Mouse (Mus musculus) ovary, adult 18-20 months (tissue): Measurements from ENCODE around the gene Fbxw17.
"Not testable (repeated sequence)": the region's sequence is repeated elsewhere in the genome, so short reads cannot be mapped to it uniquely, and the experiment has no call there.

Experiments
- DNase-seq: peaks from one replicate; pipeline ENCODE4 v3.0.0; 2022; ENCODE audit warnings: low spot score, mixed read lengths

Gene Fbxw17

DNA sequence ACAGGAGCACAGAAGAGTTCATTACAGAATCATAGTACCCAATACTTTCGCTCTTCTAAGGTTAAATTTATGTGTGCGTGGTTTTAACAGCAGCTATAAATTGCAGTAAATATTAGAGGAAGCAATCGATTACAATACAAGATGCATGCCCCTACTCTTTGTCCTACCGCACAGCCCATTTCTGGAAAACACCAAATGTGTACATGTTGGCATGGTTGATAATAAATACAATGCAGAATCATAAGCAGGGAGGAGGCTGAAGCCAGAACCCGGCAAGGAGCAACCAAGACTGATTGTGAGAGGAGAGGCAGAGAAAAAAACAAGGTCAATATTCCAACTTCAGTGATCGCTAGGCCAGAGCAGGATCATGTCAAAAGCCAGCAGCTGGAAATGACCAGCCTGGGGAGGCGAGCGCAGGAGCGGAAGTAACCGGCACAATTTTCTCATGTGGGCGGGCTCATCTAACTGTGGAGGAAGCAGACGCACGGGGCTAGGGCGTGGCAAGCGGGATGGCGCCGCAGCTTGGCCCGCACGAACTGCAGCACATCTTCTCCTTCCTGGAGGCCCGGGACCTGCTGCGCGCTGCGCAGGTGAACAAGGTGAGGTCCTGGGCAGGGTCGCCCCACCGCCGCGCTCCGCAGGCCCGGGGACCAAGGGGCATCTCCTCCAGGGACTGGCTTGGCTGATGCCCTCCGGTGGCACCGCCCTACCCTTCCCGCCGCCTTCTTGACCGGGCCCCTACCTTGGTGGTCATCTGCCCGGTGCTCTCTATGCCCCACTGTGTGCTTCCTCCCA is at the start of gene Fbxw17:
Fbxw17 (plus strand) TSS at position 476 of the 795 bp plus-strand sequence.
- peak; percentile 63 for DNase-seq

- not testable (repeated sequence) for DNase-seq
Observed at GRCm38 (mm10) chr13:50372934-50373705, 44.5 kb upstream of the Fbxw17 start.

GRCm38 (mm10) chr13:50389146-50389545 is 28.5 kb upstream of the Fbxw17 start:
- not testable (repeated sequence) for DNase-seq

DNA sequence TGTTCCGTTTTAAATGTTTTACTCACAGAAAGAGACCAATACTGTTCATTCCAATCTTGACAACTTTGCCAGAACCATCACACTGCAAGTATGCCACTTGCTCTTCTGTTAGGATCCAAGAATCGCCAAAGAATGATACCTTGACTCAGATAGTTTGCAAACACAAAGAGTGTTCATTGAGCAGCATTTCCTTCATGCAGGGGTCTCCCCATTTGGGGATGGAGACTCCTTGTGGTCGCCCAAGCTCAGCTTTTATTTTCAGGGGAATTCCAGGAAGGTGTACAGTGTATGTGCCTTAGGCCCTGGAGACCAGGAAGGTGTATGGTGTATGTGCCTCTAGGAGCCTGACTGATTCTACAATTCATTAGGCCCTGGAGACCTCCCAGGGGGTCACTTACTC is 757 bp downstream of the Fbxw17 start:
- DNase-seq = no peak

DNA sequence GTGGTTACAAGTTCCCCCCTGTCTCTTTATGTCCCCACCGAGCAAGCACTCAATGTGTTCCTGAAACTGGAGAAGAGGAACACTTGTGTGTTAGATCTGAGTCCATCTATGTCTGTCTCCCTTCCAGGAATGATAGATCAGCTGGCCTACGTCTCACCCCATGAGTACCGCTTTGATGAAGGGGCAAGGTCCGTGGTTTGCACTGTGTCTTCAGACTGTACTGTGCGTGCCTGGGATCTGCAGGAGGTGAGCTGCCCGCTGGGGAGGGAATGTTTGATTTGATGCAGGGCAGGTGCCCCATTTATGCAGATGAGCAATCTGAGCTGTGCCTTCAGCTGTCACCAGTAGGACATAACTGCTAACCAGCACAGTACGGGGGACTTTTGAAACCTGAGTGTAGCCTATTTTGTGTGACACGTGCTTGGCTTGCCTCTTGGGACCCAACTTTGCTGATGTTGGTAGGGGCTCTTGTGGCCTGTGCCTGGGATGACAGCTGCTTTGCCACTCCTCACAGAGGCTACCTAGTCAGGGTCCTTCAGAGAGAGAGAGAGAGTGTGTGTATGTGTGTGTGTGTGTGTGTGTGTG is 6.1 kb downstream of the Fbxw17 start:
- no peak for DNase-seq

- DNase-seq = no peak
Observed at GRCm38 (mm10) chr13:50424517-50424916, 6.9 kb downstream of the Fbxw17 start.

- no peak for DNase-seq
Observed at GRCm38 (mm10) chr13:50426686-50427085, 9.0 kb downstream of the Fbxw17 start.

GRCm38 (mm10) chr13:50443812-50444211 is 26.1 kb downstream of the Fbxw17 start, which contains the start of gene Gm47429:
Gm47429 (minus strand) TSS chr13:50443912.
- no peak for DNase-seq

DNA sequence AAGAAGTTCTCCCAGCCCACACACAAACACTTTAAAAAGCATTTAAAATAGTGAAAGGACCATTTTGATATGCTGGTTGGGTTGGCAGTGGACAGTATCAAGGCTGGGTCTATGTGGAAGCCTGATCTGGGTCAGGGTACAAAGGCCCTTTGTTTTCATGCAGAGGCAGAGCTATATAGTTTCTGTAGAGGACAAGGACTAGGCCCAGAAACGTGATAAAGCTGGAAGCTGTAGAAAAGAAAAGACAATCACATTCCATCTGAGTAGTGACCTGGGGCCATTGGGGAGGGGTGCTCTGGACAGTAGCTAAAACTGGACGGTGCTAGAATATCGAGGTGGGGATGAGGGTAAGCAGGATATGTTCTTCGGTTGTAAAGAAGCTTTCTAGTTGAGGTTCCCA is 27.6 kb downstream of the Fbxw17 start:
- DNase-seq = no peak

- peak; percentile 19 for DNase-seq
Observed at GRCm38 (mm10) chr13:50452266-50452665, 34.6 kb downstream of the Fbxw17 start.

GRCm38 (mm10) chr13:50453426-50453825 is 35.8 kb downstream of the Fbxw17 start:
- no peak for DNase-seq

- not testable (repeated sequence) for DNase-seq
Observed at GRCm38 (mm10) chr13:50460433-50460832, 42.8 kb downstream of the Fbxw17 start.

DNA sequence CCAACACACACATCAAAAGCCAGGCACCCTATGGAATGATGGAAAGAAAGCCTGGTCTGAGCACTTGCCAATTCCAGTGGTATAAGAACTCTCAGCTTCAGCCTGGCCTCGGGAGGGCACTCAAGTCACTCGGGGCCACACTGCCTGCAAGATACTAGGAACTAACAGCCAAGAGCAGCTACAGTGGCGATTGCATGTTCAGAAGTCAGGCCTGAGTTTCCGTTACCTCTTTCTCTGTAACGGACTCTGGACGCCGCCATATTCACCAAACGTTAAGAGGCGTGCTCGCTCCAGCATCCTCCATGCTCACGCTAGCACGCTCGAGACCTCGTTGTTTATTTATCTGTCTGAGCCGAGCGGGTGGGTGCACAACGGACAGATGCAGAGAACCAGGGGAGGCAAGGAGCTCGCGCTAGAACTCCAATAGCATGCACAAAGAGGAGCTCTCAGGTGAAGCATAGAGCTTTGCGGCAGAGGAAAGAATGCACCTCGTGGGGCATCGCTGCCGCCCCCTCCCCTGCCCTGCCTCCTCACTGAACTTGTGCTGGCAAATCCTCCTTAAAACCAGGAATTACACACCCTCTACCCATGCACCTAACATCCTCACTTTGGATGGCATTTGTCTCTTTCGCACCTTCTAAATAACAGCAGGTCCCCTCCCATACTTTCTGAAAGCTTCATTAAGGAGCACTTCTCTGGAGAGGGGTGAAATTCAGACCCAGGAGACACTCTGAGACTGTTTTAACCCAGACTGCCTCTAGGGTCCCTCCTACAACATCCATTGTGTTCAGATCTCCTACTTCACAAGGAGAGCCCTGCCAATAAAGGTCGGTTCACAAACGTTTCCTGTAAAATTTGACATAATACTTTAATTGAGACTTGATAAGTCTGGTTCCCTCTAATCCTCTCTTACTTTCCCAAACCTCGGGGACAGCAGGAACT is 47.2 kb downstream of the Fbxw17 start:
- DNase-seq = no peak

GRCm38 (mm10) chr13:50467007-50467406 is 49.3 kb downstream of the Fbxw17 start, which contains the start of gene Nutm2:
Nutm2 (plus strand) TSS chr13:50467307.
- no peak for DNase-seq
